Mouse (Mus musculus): ENCODE measurements at regions not wholly inside any gene's neighbourhood (a gene's known extent, or its start where the extent isn't known, plus 50 kb on each side); places are given as distances from the start of the nearest gene placed in this dataset.

GRCm38 (mm10) chr1:43367151-43367895 is 77.1 kb upstream of the Nck2 start:
- no peak for DNase-seq

GRCm38 (mm10) chr1:43371863-43372262 is 72.5 kb upstream of the Nck2 start:
- no peak for DNase-seq

GRCm38 (mm10) chr1:43374946-43375345 is 69.4 kb upstream of the Nck2 start:
- DNase-seq = no peak

GRCm38 (mm10) chr1:43375851-43376250 is 68.5 kb upstream of the Nck2 start:
- no peak for DNase-seq

- no peak for DNase-seq
Observed at GRCm38 (mm10) chr1:43377491-43378263, 66.7 kb upstream of the Nck2 start.

GRCm38 (mm10) chr1:43385008-43385407 is 59.4 kb upstream of the Nck2 start:
- no peak for DNase-seq

- no peak for DNase-seq
Observed at GRCm38 (mm10) chr1:43394035-43394434, 50.3 kb upstream of the Nck2 start.
